Mouse (Mus musculus): ENCODE results near the gene Map3k13. TPM values are rescaled to one million over a fixed set of nuclear protein-coding genes. Genes with fewer than 3 reads are reported as not detected.

The Map3k13 gene
- total RNA-seq, 2 experiments from 2014 or later: 13.5 to 15.5 TPM

Other genes starting within 250 kb of the Map3k13 start
- gene 2510009E07Rik, start 99.7 kb upstream of the Map3k13 start, total RNA-seq (2021): 10 to 100 TPM; 39.4 to 43.1 TPM
- gene Ehhadh, start 6.5 kb upstream of the Map3k13 start, total RNA-seq (2021): 1 to 10 TPM; 1.4 to 1.8 TPM
- 10 to 100 TPM; 17.5 to 18.1 TPM for gene Tmem41a, start 153.2 kb downstream of the Map3k13 start, total RNA-seq (2021)
- under 1 TPM; 0.31 to 0.34 TPM for gene Liph, start 201.3 kb downstream of the Map3k13 start, total RNA-seq (2021)
- 10 to 100 TPM; 79.2 to 84.9 TPM for gene Senp2, start 215.1 kb downstream of the Map3k13 start, total RNA-seq (2021)